In genomic region chr12:81852551-81852950, GRCm38 (mm10) we compare ENCODE assay signal across 13 mouse cellular contexts. TPM values are rescaled to one million over a fixed set of nuclear protein-coding genes. Genes with fewer than 3 reads are reported as not detected.
DNase-seq lines count a peak whose midpoint lies in the region; ATAC-seq lines count a peak whose summit lies in the region.
"Had no signal": no experiment of that assay in that cellular context is flagged by ENCODE, and none has a peak within 500 bp of the region (broad histone marks: within the 10 kb centered on the region; RNA-seq: fewer than 3 reads in every experiment).

No protein-coding gene starts in this region.

- H3K4me1 ChIP-seq in heart, embryonic 14.5 days (ENCODE audit: control insufficient read depth in 2 of 2, insufficient read depth in 2 of 2, low read length in 2 of 2), result peaks cover 7 to 17% of the 10 kb centered on the region in 2 experiments
- peaks cover 10% of the 10 kb centered on the region; the same call in 1 of the 2 replicates for H3K4me1 ChIP-seq in heart, embryonic 12.5 days (replicated peaks)
- peaks cover 13% of the 10 kb centered on the region for H3K4me1 ChIP-seq in lung, embryonic 16.5 days (replicated peaks; ENCODE audit: control insufficient read depth, insufficient read depth, low read length)
- peaks cover 17% of the 10 kb centered on the region for H3K4me1 ChIP-seq in stomach, embryonic 15.5 days
- peaks cover 3% of the 10 kb centered on the region for H3K4me1 ChIP-seq in hindbrain, embryonic 13.5 days (replicated peaks)

- H3K4me3 ChIP-seq in heart, embryonic 14.5 days (ENCODE audit: control insufficient read depth in 1 of 2, insufficient read depth in 1 of 2, low read depth in 1 of 2, low read length in 2 of 2), result no peak overlapping the region
- H3K4me3 ChIP-seq in heart, embryonic 12.5 days, result no peak overlapping the region
- no peak overlapping the region for H3K4me3 ChIP-seq in lung, embryonic 16.5 days (ENCODE audit: low read length)
- no peak overlapping the region for H3K4me3 ChIP-seq in stomach, embryonic 15.5 days (replicated peaks)
- no peak overlapping the region for H3K4me3 ChIP-seq in hindbrain, embryonic 13.5 days
- H3K4me3 ChIP-seq: kidney, embryonic 15.5 days; midbrain, embryonic 13.5 days had no signal

- 83% methylated on average over 2 of the region's 2 CpGs for WGBS in heart, embryonic 14.5 days
- 80% methylated on average over 2 of the region's 2 CpGs for WGBS in heart, embryonic 12.5 days
- WGBS in lung, embryonic 16.5 days, result 79% methylated on average over 2 of the region's 2 CpGs
- 72% methylated on average over 2 of the region's 2 CpGs for WGBS in stomach, embryonic 15.5 days
- WGBS in hindbrain, embryonic 13.5 days, result 85% methylated on average over 2 of the region's 2 CpGs

- no peaks in the 10 kb centered on the region for H3K9me3 ChIP-seq in heart, embryonic 14.5 days (ENCODE audit: control insufficient read depth, low read length)
- no peaks in the 10 kb centered on the region for H3K9me3 ChIP-seq in heart, embryonic 12.5 days (replicated peaks)
- H3K9me3 ChIP-seq in lung, embryonic 16.5 days (ENCODE audit: control insufficient read depth, low read length), result no peaks in the 10 kb centered on the region
- H3K9me3 ChIP-seq in stomach, embryonic 15.5 days, result no peaks in the 10 kb centered on the region
- no peaks in the 10 kb centered on the region for H3K9me3 ChIP-seq in hindbrain, embryonic 13.5 days
- H3K9me3 ChIP-seq: kidney, embryonic 15.5 days; midbrain, embryonic 13.5 days had no signal

- H3K4me2 ChIP-seq in heart, embryonic 14.5 days (ENCODE audit: low read length), result no peak overlapping the region
- no peak overlapping the region for H3K4me2 ChIP-seq in heart, embryonic 12.5 days
- H3K4me2 ChIP-seq in lung, embryonic 16.5 days (ENCODE audit: low read depth, low read length), result no peak overlapping the region
- no peak overlapping the region for H3K4me2 ChIP-seq in stomach, embryonic 15.5 days
- H3K4me2 ChIP-seq in hindbrain, embryonic 13.5 days, result no peak overlapping the region
- H3K4me2 ChIP-seq: kidney, embryonic 15.5 days; midbrain, embryonic 13.5 days had no signal

- no peak for ATAC-seq in heart, embryonic 14.5 days (ENCODE audit: insufficient number of reproducible peaks, insufficient read depth, low FRiP score, low read depth)
- ATAC-seq in heart, embryonic 12.5 days (ENCODE audit: insufficient number of reproducible peaks, low FRiP score), result no peak
- no peak for ATAC-seq in lung, embryonic 16.5 days (ENCODE audit: low read depth)
- no peak for ATAC-seq in stomach, embryonic 15.5 days (ENCODE audit: insufficient read depth, low FRiP score, low read depth)
- no peak for ATAC-seq in hindbrain, embryonic 13.5 days (ENCODE audit: low FRiP score)
- ATAC-seq: midbrain, embryonic 13.5 days had no signal

- DNase-seq in lung, postnatal 25 days (ENCODE audit: low spot score), result no peak
- peak; percentile 76 for DNase-seq in fibroblast of lung, adult 2 months (ENCODE audit: low read depth)
- DNase-seq in thymus, postnatal 0 days (ENCODE audit: low spot score), result no peak
- DNase-seq: cerebellum, adult 9-10 months; liver; right cerebral cortex, postnatal 14 days had no signal

- no peaks in the 10 kb centered on the region for H3K36me3 ChIP-seq in heart, embryonic 14.5 days (ENCODE audit: control insufficient read depth, insufficient read depth, low read length)
- no peaks in the 10 kb centered on the region for H3K36me3 ChIP-seq in heart, embryonic 12.5 days
- no peaks in the 10 kb centered on the region for H3K36me3 ChIP-seq in lung, embryonic 16.5 days (ENCODE audit: control insufficient read depth, insufficient read depth, low read length)
- no peaks in the 10 kb centered on the region for H3K36me3 ChIP-seq in stomach, embryonic 15.5 days
- no peaks in the 10 kb centered on the region for H3K36me3 ChIP-seq in hindbrain, embryonic 13.5 days
- H3K36me3 ChIP-seq: kidney, embryonic 15.5 days; midbrain, embryonic 13.5 days had no signal

- H3K27me3 ChIP-seq in heart, embryonic 14.5 days (ENCODE audit: control insufficient read depth, insufficient read depth, low read length), result no peaks in the 10 kb centered on the region
- no peaks in the 10 kb centered on the region for H3K27me3 ChIP-seq in heart, embryonic 12.5 days (replicated peaks)
- H3K27me3 ChIP-seq in lung, embryonic 16.5 days (ENCODE audit: control insufficient read depth, insufficient read depth, low read depth, low read length), result no peaks in the 10 kb centered on the region
- H3K27me3 ChIP-seq in stomach, embryonic 15.5 days (replicated peaks), result no peaks in the 10 kb centered on the region
- peaks cover 7% of the 10 kb centered on the region; the same call in 1 of the 2 replicates for H3K27me3 ChIP-seq in hindbrain, embryonic 13.5 days
- H3K27me3 ChIP-seq: kidney, embryonic 15.5 days; midbrain, embryonic 13.5 days had no signal

- H3K9ac ChIP-seq in heart, embryonic 14.5 days (ENCODE audit: low read length), result no peak overlapping the region
- no peak overlapping the region for H3K9ac ChIP-seq in heart, embryonic 12.5 days
- no peak overlapping the region for H3K9ac ChIP-seq in lung, embryonic 16.5 days (ENCODE audit: low read length)
- H3K9ac ChIP-seq in stomach, embryonic 15.5 days, result no peak overlapping the region
- H3K9ac ChIP-seq in hindbrain, embryonic 13.5 days, result no peak overlapping the region
- H3K9ac ChIP-seq: kidney, embryonic 15.5 days; midbrain, embryonic 13.5 days had no signal

- peak overlapping the region; percentile 28 to 33; a peak in 2 of 4 replicates for H3K27ac ChIP-seq in heart, embryonic 14.5 days (replicated peaks in 1 of 2; ENCODE audit: control insufficient read depth in 1 of 2, insufficient read depth in 1 of 2, low read depth in 2 of 2, low read length in 2 of 2)
- H3K27ac ChIP-seq in heart, embryonic 12.5 days (ENCODE audit: poor library complexity, severe bottlenecking), result no peak overlapping the region
- H3K27ac ChIP-seq in lung, embryonic 16.5 days (ENCODE audit: low read length), result peak overlapping the region; percentile 78
- peak overlapping the region; percentile 67; the same call in 1 of the 2 replicates for H3K27ac ChIP-seq in stomach, embryonic 15.5 days
- H3K27ac ChIP-seq in hindbrain, embryonic 13.5 days, result no peak overlapping the region
- H3K27ac ChIP-seq: kidney, embryonic 15.5 days; midbrain, embryonic 13.5 days had no signal

RNA-seq across cellular contexts. Expression of gene Pcnx, which starts 7.3 kb away (rescaled TPM):
- polyA plus RNA-seq in heart, embryonic 14.5 days (2014; fragmentation: Nextera tagmentation; extraction: Ambion mirVana), result 15.4 and 17.4 TPM in 2 replicates
- polyA plus RNA-seq in heart, embryonic 12.5 days (2016; fragmentation: Nextera tagmentation; extraction: Ambion mirVana), result 17.8 and 19.1 TPM in 2 replicates
- polyA plus RNA-seq in lung, embryonic 16.5 days (2015; fragmentation: Nextera tagmentation; extraction: Ambion mirVana), result 10.2 and 15.2 TPM in 2 replicates
- 8.2 and 9.4 TPM in 2 replicates for polyA plus RNA-seq in stomach, embryonic 15.5 days (2015; fragmentation: Nextera tagmentation; extraction: Ambion mirVana)
- polyA plus RNA-seq in thymus, postnatal 0 days (2015; fragmentation: Nextera tagmentation; extraction: Ambion mirVana), result 9.8 and 17.5 TPM in 2 replicates
- 10.1 and 10.5 TPM in 2 replicates for polyA plus RNA-seq in hindbrain, embryonic 13.5 days (2015; fragmentation: Nextera tagmentation; extraction: Ambion mirVana)

Comparison
In these comparisons a context has a peak if more than half of its experiments do, and no peak if none do; other contexts are left out.
1. H3K27ac ChIP-seq: peak in heart, embryonic 14.5 days (2 of 2), lung, embryonic 16.5 days (single experiment) and stomach, embryonic 15.5 days (single experiment); none in heart, embryonic 12.5 days (single experiment) and hindbrain, embryonic 13.5 days (single experiment).